Mouse (Mus musculus) monocyte, adult 5-6 weeks (primary cell): ENCODE results near the gene Galr3. TPM values are rescaled to one million over a fixed set of nuclear protein-coding genes. Genes with fewer than 3 reads are reported as not detected.
"Not testable (repeated sequence)": the region's sequence is repeated elsewhere in the genome, so short reads cannot be mapped to it uniquely, and the experiment has no call there.

Experiments
- ATAC-seq: fragments of 153-309, 156-312 bp; replicated peaks from 2 replicates; pipeline ENCODE4 v1.8.0; 2017; ENCODE audit warnings: mild to moderate bottlenecking; ENCODE audit not compliant: low TSS enrichment, insufficient number of reproducible peaks, severe bottlenecking, poor library complexity, low FRiP score
- total RNA-seq: library from RNA; stranded (forward); fragments of 200-1000, 200-491, 200-594 nt; gene quantifications from 3 replicates; pipeline ENCODE4 v1.2.3, GENCODE M21; 2017

Galr3 gene
- not detected in 3 replicates for total RNA-seq

GRCm38 (mm10) chr15:79041585-79041984 is at the start of gene Galr3:
Gene Galr3 (plus strand): TSS chr15:79041885.
- no peak for ATAC-seq

DNA sequence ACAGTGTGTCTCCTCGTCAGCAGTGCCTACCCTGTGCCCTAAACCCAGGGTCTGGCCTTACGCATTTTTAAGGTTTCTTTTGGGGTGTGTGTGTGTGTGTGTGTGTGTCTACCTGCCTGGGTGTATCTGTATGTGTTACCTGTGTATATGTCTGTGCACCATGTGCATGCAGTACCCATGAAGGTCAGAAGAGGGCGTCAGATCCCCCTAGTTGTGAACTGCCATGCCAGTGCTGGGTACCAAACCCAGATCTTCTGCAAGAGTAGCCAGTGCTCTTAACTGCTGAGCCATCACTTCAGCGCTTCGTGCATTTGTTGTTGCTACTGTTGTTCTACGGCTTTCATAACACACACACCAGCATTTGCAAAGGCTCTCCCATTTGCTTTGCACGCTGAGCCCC is 49.5 kb upstream of the Galr3 start:
- no peak for ATAC-seq

DNA sequence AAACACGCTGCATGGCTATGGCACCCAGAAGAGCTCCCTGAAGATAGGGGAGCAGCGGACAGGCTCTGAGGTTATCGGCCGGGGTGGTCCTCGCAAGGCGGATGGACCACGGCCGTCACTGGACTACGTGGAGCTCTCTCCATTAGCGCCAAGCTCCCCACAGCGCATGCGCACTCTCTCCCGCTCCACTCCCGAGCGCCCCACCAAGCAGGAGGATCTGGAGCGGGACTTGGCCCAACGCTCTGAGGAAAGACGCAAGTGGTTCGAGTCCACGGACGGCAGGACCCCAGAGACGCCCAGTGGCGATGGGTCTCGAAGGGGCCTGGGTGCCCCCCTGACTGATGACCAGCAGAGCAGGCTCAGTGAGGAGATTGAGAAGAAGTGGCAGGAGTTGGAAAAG is 48.8 kb upstream of the Galr3 start:
- no peak for ATAC-seq

GRCm38 (mm10) chr15:78995916-78996315 is 45.8 kb upstream of the Galr3 start:
- ATAC-seq: no peak

- no peak for ATAC-seq
These were observed 45.0 kb upstream of the Galr3 start for GRCm38 (mm10) chr15:78996663-78997062.

GRCm38 (mm10) chr15:78998348-78998747 is 43.3 kb upstream of the Galr3 start:
- ATAC-seq: no peak

- ATAC-seq: no peak
These were observed 42.1 kb upstream of the Galr3 start for GRCm38 (mm10) chr15:78999586-78999985.

- ATAC-seq: no peak
These were observed 41.3 kb upstream of the Galr3 start for GRCm38 (mm10) chr15:79000357-79000791.

DNA sequence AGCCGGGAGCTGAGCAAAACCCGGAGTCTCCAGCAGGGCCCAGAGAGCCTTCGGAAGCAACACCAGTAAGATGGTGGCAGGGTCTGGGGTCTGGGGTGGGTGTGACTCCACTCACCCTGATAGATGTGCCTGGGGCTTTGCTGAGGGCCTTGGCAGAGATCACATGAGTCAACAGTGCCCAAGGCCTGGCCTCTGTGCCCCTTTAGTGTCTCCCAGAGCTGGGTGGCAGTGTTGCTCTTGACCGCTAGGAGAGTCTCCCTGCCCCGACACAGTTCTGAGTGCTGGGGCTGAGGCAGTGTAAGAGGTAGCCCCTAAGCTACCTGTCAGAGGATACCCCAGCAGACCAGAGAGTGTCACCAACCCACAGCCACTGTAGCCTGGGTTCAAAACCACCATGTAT is 40.1 kb upstream of the Galr3 start:
- no peak for ATAC-seq

GRCm38 (mm10) chr15:79002036-79002435 is 39.6 kb upstream of the Galr3 start:
- no peak for ATAC-seq

- ATAC-seq: no peak
These were observed 38.6 kb upstream of the Galr3 start for GRCm38 (mm10) chr15:79003079-79003478.

DNA sequence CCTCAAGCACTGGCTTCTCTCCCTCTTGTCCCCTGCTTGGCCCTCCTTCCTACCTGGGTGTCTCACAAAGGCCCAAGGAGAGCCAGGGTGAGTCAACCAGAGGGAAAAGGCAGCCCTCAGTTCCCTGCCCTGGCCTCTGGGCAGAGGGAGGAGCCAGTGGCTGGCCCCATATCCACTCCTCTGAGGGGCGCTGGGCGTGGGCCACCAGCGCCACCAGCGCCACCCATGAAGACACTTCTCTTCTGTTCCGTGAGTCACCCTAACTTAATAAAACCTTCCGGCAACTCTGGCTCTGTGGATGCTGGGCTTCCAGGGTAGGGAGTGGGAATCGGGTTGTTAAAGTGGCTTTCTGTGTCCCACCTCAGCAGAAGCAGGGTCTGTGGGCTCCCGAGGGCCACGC is 36.1 kb upstream of the Galr3 start:
- ATAC-seq: no peak

- ATAC-seq: no peak
These were observed 35.0 kb upstream of the Galr3 start for GRCm38 (mm10) chr15:79006638-79007037.

- no peak for ATAC-seq
These were observed 34.6 kb upstream of the Galr3 start for GRCm38 (mm10) chr15:79007059-79007458.

- not testable (repeated sequence) for ATAC-seq
These were observed 33.8 kb upstream of the Galr3 start for GRCm38 (mm10) chr15:79007836-79008235.

- no peak for ATAC-seq
These were observed 32.0 kb upstream of the Galr3 start for GRCm38 (mm10) chr15:79009734-79010133.

- no peak for ATAC-seq
These were observed 30.1 kb upstream of the Galr3 start for GRCm38 (mm10) chr15:79011550-79011949.

- ATAC-seq: no peak
These were observed 28.3 kb upstream of the Galr3 start for GRCm38 (mm10) chr15:79013382-79013781.

- ATAC-seq: no peak
These were observed 23.5 kb upstream of the Galr3 start for GRCm38 (mm10) chr15:79018191-79018590.

DNA sequence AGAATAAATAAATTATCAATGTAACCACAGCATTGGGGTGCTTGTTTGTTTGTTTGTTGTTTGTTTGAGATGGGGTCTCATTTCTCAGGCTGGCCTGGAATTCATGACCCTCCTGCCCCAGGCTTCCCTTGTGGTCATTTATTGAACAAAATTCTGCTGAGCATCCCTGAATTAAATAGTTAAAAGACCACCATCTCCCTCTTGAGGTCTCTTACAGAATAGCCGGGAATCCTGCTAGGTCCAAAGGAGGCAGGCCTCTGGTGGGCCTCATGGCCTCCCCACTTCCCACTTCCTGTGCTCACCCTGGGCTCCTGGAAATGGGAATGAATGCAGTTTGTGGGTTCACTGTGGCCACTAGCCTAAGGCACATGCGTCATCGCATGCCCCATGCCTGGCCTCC is 22.8 kb upstream of the Galr3 start:
- ATAC-seq: no peak

GRCm38 (mm10) chr15:79022671-79023230 is 18.9 kb upstream of the Galr3 start:
- ATAC-seq: no peak
